Mouse (Mus musculus): Measurements from ENCODE around the gene Inava. TPM values are rescaled to one million over a fixed set of nuclear protein-coding genes. Genes with fewer than 3 reads are reported as not detected.

Gene Inava
- polyA plus RNA-seq, 1 experiment from 2014 or later, result 5.2 TPM

GRCm38 (mm10) chr1:136258495-136258894 is 24.4 kb upstream of the Inava start:
- DNase-seq (ENCODE audit: low spot score), result no peak
- peaks cover 37% of the 10 kb centered on the region for H3K27me3 ChIP-seq (replicated peaks; ENCODE audit: control insufficient read depth, insufficient read depth, low read length)
- 79% methylated on average over 9 of the region's 9 CpGs for WGBS

GRCm38 (mm10) chr1:136255657-136256056 is 21.6 kb upstream of the Inava start:
- Histone ChIP-seq H3K27ac (ENCODE audit: low read depth, low read length) (no peak overlapping the region), H3K36me3 (ENCODE audit: control insufficient read depth, insufficient read depth, low read length) (no peaks in the 10 kb centered on the region), H3K9me3 (replicated peaks; ENCODE audit: control insufficient read depth, low read length) (no peaks in the 10 kb centered on the region), H3K4me3 (ENCODE audit: low read depth, low read length) (no peak overlapping the region), H3K4me2 (ENCODE audit: low read length) (no peak overlapping the region), H3K27me3 (replicated peaks; ENCODE audit: control insufficient read depth, insufficient read depth, low read length) (peaks cover 24% of the 10 kb centered on the region), H3K9ac (ENCODE audit: low read length) (no peak overlapping the region), H3K4me1 (ENCODE audit: control insufficient read depth, insufficient read depth, low read length) (peaks cover 5% of the 10 kb centered on the region)
- WGBS, result 57% methylated on average over 8 of the region's 8 CpGs
- ATAC-seq, result no peak
- DNase-seq (ENCODE audit: low spot score), result no peak

More at GRCm38 (mm10) chr1:136258495-136258894, 24.4 kb upstream of the Inava start:
- no peak overlapping the region for H3K9ac ChIP-seq (ENCODE audit: low read length)
- no peak overlapping the region for H3K4me2 ChIP-seq (ENCODE audit: low read length)
- no peaks in the 10 kb centered on the region for H3K9me3 ChIP-seq (replicated peaks; ENCODE audit: control insufficient read depth, low read length)
- ATAC-seq, result no peak
- H3K27ac ChIP-seq (ENCODE audit: low read depth, low read length), result no peak overlapping the region
- H3K4me3 ChIP-seq (ENCODE audit: low read depth, low read length), result no peak overlapping the region
- H3K36me3 ChIP-seq (ENCODE audit: control insufficient read depth, insufficient read depth, low read length), result no peaks in the 10 kb centered on the region
- peaks cover 7% of the 10 kb centered on the region for H3K4me1 ChIP-seq (ENCODE audit: control insufficient read depth, insufficient read depth, low read length)

GRCm38 (mm10) chr1:136255174-136255573 is 21.1 kb upstream of the Inava start:
- Histone ChIP-seq H3K9me3 (replicated peaks; ENCODE audit: control insufficient read depth, low read length) (no peaks in the 10 kb centered on the region), H3K36me3 (ENCODE audit: control insufficient read depth, insufficient read depth, low read length) (no peaks in the 10 kb centered on the region), H3K27ac (ENCODE audit: low read depth, low read length) (no peak overlapping the region), H3K4me2 (ENCODE audit: low read length) (no peak overlapping the region), H3K4me1 (ENCODE audit: control insufficient read depth, insufficient read depth, low read length) (peaks cover 4% of the 10 kb centered on the region), H3K4me3 (ENCODE audit: low read depth, low read length) (no peak overlapping the region), H3K27me3 (replicated peaks; ENCODE audit: control insufficient read depth, insufficient read depth, low read length) (peaks cover 19% of the 10 kb centered on the region), H3K9ac (ENCODE audit: low read length) (no peak overlapping the region)
- no peak for ATAC-seq
- 40% methylated on average over 6 of the region's 6 CpGs for WGBS
- no peak for DNase-seq (ENCODE audit: low spot score)

GRCm38 (mm10) chr1:136254503-136255065 is 20.5 kb upstream of the Inava start:
- no peak overlapping the region for H3K27ac ChIP-seq (ENCODE audit: low read depth, low read length)
- H3K9me3 ChIP-seq (replicated peaks; ENCODE audit: control insufficient read depth, low read length), result no peaks in the 10 kb centered on the region
- H3K36me3 ChIP-seq (ENCODE audit: control insufficient read depth, insufficient read depth, low read length), result no peaks in the 10 kb centered on the region
- ATAC-seq (no peak), DNase-seq (ENCODE audit: low spot score) (no peak)
- no peak overlapping the region for H3K9ac ChIP-seq (ENCODE audit: low read length)
- no peak overlapping the region for H3K4me3 ChIP-seq (ENCODE audit: low read depth, low read length)
- H3K4me1 ChIP-seq (ENCODE audit: control insufficient read depth, insufficient read depth, low read length), result peaks cover 1% of the 10 kb centered on the region
- WGBS, result 86% methylated on average over 10 of the region's 10 CpGs
- no peak overlapping the region for H3K4me2 ChIP-seq (ENCODE audit: low read length)
- H3K27me3 ChIP-seq (replicated peaks; ENCODE audit: control insufficient read depth, insufficient read depth, low read length), result peaks cover 14% of the 10 kb centered on the region

GRCm38 (mm10) chr1:136253472-136253871 is 19.4 kb upstream of the Inava start:
- no peak overlapping the region for H3K4me3 ChIP-seq (ENCODE audit: low read depth, low read length)
- peaks cover 6% of the 10 kb centered on the region for H3K27me3 ChIP-seq (replicated peaks; ENCODE audit: control insufficient read depth, insufficient read depth, low read length)

GRCm38 (mm10) chr1:136249662-136250061 is 15.6 kb upstream of the Inava start:
- no peak overlapping the region for H3K4me2 ChIP-seq (ENCODE audit: low read length)
- H3K9ac ChIP-seq (ENCODE audit: low read length), result no peak overlapping the region
- no peaks in the 10 kb centered on the region for H3K27me3 ChIP-seq (replicated peaks; ENCODE audit: control insufficient read depth, insufficient read depth, low read length)
- WGBS, result 63% methylated on average over 5 of the region's 5 CpGs
- H3K4me1 ChIP-seq (ENCODE audit: control insufficient read depth, insufficient read depth, low read length), result no peaks in the 10 kb centered on the region
- H3K9me3 ChIP-seq (replicated peaks; ENCODE audit: control insufficient read depth, low read length), result no peaks in the 10 kb centered on the region
- no peak for ATAC-seq
- no peak overlapping the region for H3K27ac ChIP-seq (ENCODE audit: low read depth, low read length)
- H3K4me3 ChIP-seq (ENCODE audit: low read depth, low read length), result no peak overlapping the region
- no peak for DNase-seq (ENCODE audit: low spot score)
- H3K36me3 ChIP-seq (ENCODE audit: control insufficient read depth, insufficient read depth, low read length), result no peaks in the 10 kb centered on the region

More at GRCm38 (mm10) chr1:136253472-136253871, 19.4 kb upstream of the Inava start:
- Histone ChIP-seq H3K9ac (ENCODE audit: low read length) (no peak overlapping the region), H3K9me3 (replicated peaks; ENCODE audit: control insufficient read depth, low read length) (no peaks in the 10 kb centered on the region), H3K36me3 (ENCODE audit: control insufficient read depth, insufficient read depth, low read length) (no peaks in the 10 kb centered on the region), H3K4me2 (ENCODE audit: low read length) (no peak overlapping the region), H3K27ac (ENCODE audit: low read depth, low read length) (no peak overlapping the region), H3K4me1 (ENCODE audit: control insufficient read depth, insufficient read depth, low read length) (no peaks in the 10 kb centered on the region)
- DNase-seq (ENCODE audit: low spot score) (no peak), ATAC-seq (no peak)
- 35% methylated on average over 2 of the region's 2 CpGs for WGBS

GRCm38 (mm10) chr1:136247393-136247792 is 13.3 kb upstream of the Inava start:
- H3K4me2 ChIP-seq (ENCODE audit: low read length), result no peak overlapping the region
- no peak overlapping the region for H3K4me3 ChIP-seq (ENCODE audit: low read depth, low read length)
- no peak overlapping the region for H3K9ac ChIP-seq (ENCODE audit: low read length)
- no peaks in the 10 kb centered on the region for H3K4me1 ChIP-seq (ENCODE audit: control insufficient read depth, insufficient read depth, low read length)
- ATAC-seq, result no peak
- no peak for DNase-seq (ENCODE audit: low spot score)
- H3K27ac ChIP-seq (ENCODE audit: low read depth, low read length), result no peak overlapping the region
- H3K27me3 ChIP-seq (replicated peaks; ENCODE audit: control insufficient read depth, insufficient read depth, low read length), result no peaks in the 10 kb centered on the region
- H3K9me3 ChIP-seq (replicated peaks; ENCODE audit: control insufficient read depth, low read length), result no peaks in the 10 kb centered on the region
- 93% methylated on average over 5 of the region's 5 CpGs for WGBS
- no peaks in the 10 kb centered on the region for H3K36me3 ChIP-seq (ENCODE audit: control insufficient read depth, insufficient read depth, low read length)

GRCm38 (mm10) chr1:136244469-136244868 is 10.4 kb upstream of the Inava start:
- Histone ChIP-seq H3K27me3 (replicated peaks; ENCODE audit: control insufficient read depth, insufficient read depth, low read length) (no peaks in the 10 kb centered on the region), H3K9me3 (replicated peaks; ENCODE audit: control insufficient read depth, low read length) (no peaks in the 10 kb centered on the region), H3K4me2 (ENCODE audit: low read length) (no peak overlapping the region), H3K4me3 (ENCODE audit: low read depth, low read length) (no peak overlapping the region), H3K9ac (ENCODE audit: low read length) (no peak overlapping the region), H3K27ac (ENCODE audit: low read depth, low read length) (no peak overlapping the region), H3K4me1 (ENCODE audit: control insufficient read depth, insufficient read depth, low read length) (no peaks in the 10 kb centered on the region), H3K36me3 (ENCODE audit: control insufficient read depth, insufficient read depth, low read length) (no peaks in the 10 kb centered on the region)
- no peak for ATAC-seq
- no peak for DNase-seq (ENCODE audit: low spot score)
- 92% methylated on average over 4 of the region's 5 CpGs for WGBS

GRCm38 (mm10) chr1:136241801-136242200 is 7.7 kb upstream of the Inava start:
- Histone ChIP-seq H3K9ac (ENCODE audit: low read length) (no peak overlapping the region), H3K4me2 (ENCODE audit: low read length) (no peak overlapping the region), H3K9me3 (replicated peaks; ENCODE audit: control insufficient read depth, low read length) (no peaks in the 10 kb centered on the region), H3K27me3 (replicated peaks; ENCODE audit: control insufficient read depth, insufficient read depth, low read length) (no peaks in the 10 kb centered on the region), H3K27ac (ENCODE audit: low read depth, low read length) (no peak overlapping the region), H3K36me3 (ENCODE audit: control insufficient read depth, insufficient read depth, low read length) (no peaks in the 10 kb centered on the region), H3K4me1 (ENCODE audit: control insufficient read depth, insufficient read depth, low read length) (no peaks in the 10 kb centered on the region), H3K4me3 (ENCODE audit: low read depth, low read length) (no peak overlapping the region)
- WGBS, result 90% methylated on average over 7 of the region's 7 CpGs
- DNase-seq (ENCODE audit: low spot score) (no peak), ATAC-seq (no peak)

Data from forebrain, embryonic 14.5 days (tissue).